Mouse (Mus musculus): ENCODE results near the gene Brms1. TPM values are rescaled to one million over a fixed set of nuclear protein-coding genes. Genes with fewer than 3 reads are reported as not detected.

The Brms1 gene
- polyA plus RNA-seq, 1 experiment: 47.0 TPM

GRCm38 (mm10) chr19:5057876-5058775, 17.0 kb downstream of the Brms1 start:
- Histone ChIP-seq H3K27me3 (ENCODE audit: control insufficient read depth, insufficient read depth, low read length) (no peaks in the 10 kb centered on the region), H3K4me3 (ENCODE audit: low read depth, low read length) (no peak overlapping the region), H3K36me3 (ENCODE audit: control insufficient read depth, insufficient read depth, low read length) (no peaks in the 10 kb centered on the region), H3K27ac (ENCODE audit: insufficient read depth, low read depth, low read length) (no peak overlapping the region), H3K4me1 (ENCODE audit: control insufficient read depth, insufficient read depth, insufficient read length, low read length) (no peaks in the 10 kb centered on the region)
- no peak for TF ChIP-seq CTCF (IDR thresholded peaks at IDR 0.05; ENCODE audit: extremely low read depth, insufficient read length, insufficient replicate concordance, low read depth, low read length)
- TF ChIP-seq POLR2A (IDR thresholded peaks at IDR 0.05; ENCODE audit: low read depth, low read length): no peak
- WGBS: 28% methylated on average over 16 of the region's 16 CpGs

- no peak for TF ChIP-seq CTCF (IDR thresholded peaks at IDR 0.05; ENCODE audit: extremely low read depth, insufficient read length, insufficient replicate concordance, low read depth, low read length)
- TF ChIP-seq POLR2A (IDR thresholded peaks at IDR 0.05; ENCODE audit: low read depth, low read length): no peak
- Histone ChIP-seq H3K4me1 (ENCODE audit: control insufficient read depth, insufficient read depth, insufficient read length, low read length) (no peaks in the 10 kb centered on the region), H3K4me3 (ENCODE audit: low read depth, low read length) (no peak overlapping the region), H3K36me3 (ENCODE audit: control insufficient read depth, insufficient read depth, low read length) (no peaks in the 10 kb centered on the region), H3K27me3 (ENCODE audit: control insufficient read depth, insufficient read depth, low read length) (no peaks in the 10 kb centered on the region), H3K27ac (ENCODE audit: insufficient read depth, low read depth, low read length) (no peak overlapping the region)
- 24% methylated on average over 10 of the region's 10 CpGs for WGBS
These were observed 17.9 kb downstream of the Brms1 start for GRCm38 (mm10) chr19:5058801-5059771.

- Histone ChIP-seq H3K4me3 (ENCODE audit: low read depth, low read length) (no peak overlapping the region), H3K36me3 (ENCODE audit: control insufficient read depth, insufficient read depth, low read length) (no peaks in the 10 kb centered on the region), H3K4me1 (ENCODE audit: control insufficient read depth, insufficient read depth, insufficient read length, low read length) (no peaks in the 10 kb centered on the region), H3K27ac (ENCODE audit: insufficient read depth, low read depth, low read length) (no peak overlapping the region), H3K27me3 (ENCODE audit: control insufficient read depth, insufficient read depth, low read length) (no peaks in the 10 kb centered on the region)
- 39% methylated on average over 5 of the region's 5 CpGs for WGBS
- TF ChIP-seq CTCF (IDR thresholded peaks at IDR 0.05; ENCODE audit: extremely low read depth, insufficient read length, insufficient replicate concordance, low read depth, low read length): no peak
- no peak for TF ChIP-seq POLR2A (IDR thresholded peaks at IDR 0.05; ENCODE audit: low read depth, low read length)
These were observed 19.5 kb downstream of the Brms1 start for GRCm38 (mm10) chr19:5060365-5061330.

- Histone ChIP-seq H3K4me1 (ENCODE audit: control insufficient read depth, insufficient read depth, insufficient read length, low read length) (no peaks in the 10 kb centered on the region; the same call in 1 of the 2 replicates), H3K36me3 (ENCODE audit: control insufficient read depth, insufficient read depth, low read length) (no peaks in the 10 kb centered on the region), H3K27me3 (ENCODE audit: control insufficient read depth, insufficient read depth, low read length) (peaks cover 2% of the 10 kb centered on the region; the same call in 1 of the 2 replicates), H3K4me3 (ENCODE audit: low read depth, low read length) (no peak overlapping the region), H3K27ac (ENCODE audit: insufficient read depth, low read depth, low read length) (no peak overlapping the region)
- no peak for TF ChIP-seq POLR2A (IDR thresholded peaks at IDR 0.05; ENCODE audit: low read depth, low read length)
- TF ChIP-seq CTCF (IDR thresholded peaks at IDR 0.05; ENCODE audit: extremely low read depth, insufficient read length, insufficient replicate concordance, low read depth, low read length): no peak
- WGBS: 77% methylated on average over 5 of the region's 5 CpGs
These were observed 20.9 kb downstream of the Brms1 start for GRCm38 (mm10) chr19:5062041-5062440.

- peaks cover 3% of the 10 kb centered on the region; the same call in 1 of the 2 replicates for H3K4me1 ChIP-seq (ENCODE audit: control insufficient read depth, insufficient read depth, insufficient read length, low read length)
- no peaks in the 10 kb centered on the region for H3K36me3 ChIP-seq (ENCODE audit: control insufficient read depth, insufficient read depth, low read length)
- H3K27me3 ChIP-seq (ENCODE audit: control insufficient read depth, insufficient read depth, low read length): peaks cover 6% of the 10 kb centered on the region; the same call in 1 of the 2 replicates
- no peak overlapping the region for H3K4me3 ChIP-seq (ENCODE audit: low read depth, low read length)
- 53% methylated on average over 6 of the region's 6 CpGs for WGBS
- H3K27ac ChIP-seq (ENCODE audit: insufficient read depth, low read depth, low read length): no peak overlapping the region
- no peak for TF ChIP-seq POLR2A (IDR thresholded peaks at IDR 0.05; ENCODE audit: low read depth, low read length)
- TF ChIP-seq CTCF (IDR thresholded peaks at IDR 0.05; ENCODE audit: extremely low read depth, insufficient read length, insufficient replicate concordance, low read depth, low read length): no peak
These were observed 21.3 kb downstream of the Brms1 start for GRCm38 (mm10) chr19:5062446-5062845.

- H3K4me1 ChIP-seq (ENCODE audit: control insufficient read depth, insufficient read depth, insufficient read length, low read length): peaks cover 14% of the 10 kb centered on the region
- no peaks in the 10 kb centered on the region for H3K36me3 ChIP-seq (ENCODE audit: control insufficient read depth, insufficient read depth, low read length)
- no peak overlapping the region for H3K4me3 ChIP-seq (ENCODE audit: low read depth, low read length)
- peaks cover 23% of the 10 kb centered on the region for H3K27me3 ChIP-seq (ENCODE audit: control insufficient read depth, insufficient read depth, low read length)
- H3K27ac ChIP-seq (ENCODE audit: insufficient read depth, low read depth, low read length): no peak overlapping the region
- 36% methylated on average over 7 of the region's 7 CpGs for WGBS
- TF ChIP-seq POLR2A (IDR thresholded peaks at IDR 0.05; ENCODE audit: low read depth, low read length): no peak
- no peak for TF ChIP-seq CTCF (IDR thresholded peaks at IDR 0.05; ENCODE audit: extremely low read depth, insufficient read length, insufficient replicate concordance, low read depth, low read length)
These were observed 23.9 kb downstream of the Brms1 start for GRCm38 (mm10) chr19:5065104-5065503.

Measured in small intestine, adult 2 months (tissue).